In the genomic region with DNA sequence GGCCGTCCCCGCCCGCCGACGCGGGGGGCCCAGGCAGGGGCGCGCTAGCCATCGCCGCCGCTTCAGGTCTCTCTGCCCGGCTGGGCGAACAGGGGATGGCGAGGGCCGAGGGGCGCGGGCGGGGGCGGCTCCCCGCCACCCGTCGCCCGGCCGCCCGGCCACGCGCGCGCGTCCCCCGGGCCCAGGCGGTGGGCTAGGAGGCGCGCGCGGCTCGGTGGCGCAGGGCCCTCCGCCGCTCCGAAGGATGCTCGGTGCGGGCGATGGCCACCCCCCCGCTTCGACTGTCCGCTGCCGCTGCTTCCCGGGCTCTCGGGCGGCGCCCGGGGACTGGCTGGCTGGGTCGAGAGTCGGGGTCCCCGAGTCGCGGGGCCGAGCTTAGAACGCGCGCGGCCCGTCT, we compare ENCODE assay signal across 8 mouse cellular contexts. TPM values are rescaled to one million over a fixed set of nuclear protein-coding genes. Genes with fewer than 3 reads are reported as not detected.
DNase-seq lines count a peak whose midpoint lies in the region; ATAC-seq and TF ChIP-seq lines count a peak whose summit lies in the region.

Gene Irs2 (minus strand): TSS at position 80 of the 397 bp plus-strand sequence.

- no peak for DNase-seq in left cerebral cortex, adult 18-20 months (ENCODE audit: low spot score in 2 of 2)
- no peak for DNase-seq in left cerebral cortex, adult 9 months (ENCODE audit: low spot score in 2 of 2)
- no peak for DNase-seq in brain, embryonic 14.5 days (ENCODE audit: low read depth)
- no peak for DNase-seq in limb, embryonic 10.5 days (ENCODE audit: low spot score)
- DNase-seq in right cerebral cortex, postnatal 10 days (ENCODE audit: low spot score in 2 of 2), result no peak
- no peak for DNase-seq in lung, postnatal 10 days

- H3K27ac ChIP-seq in heart, embryonic 16.5 days (ENCODE audit: low read length), result peak within 1 kb of the TSS; percentile 99
- peak within 1 kb of the TSS; percentile 97 for H3K27ac ChIP-seq in limb, embryonic 10.5 days
- peak within 1 kb of the TSS; percentile 97 for H3K27ac ChIP-seq in stomach, embryonic 14.5 days (ENCODE audit: low read length)

- peak within 1 kb of the TSS; percentile 89 for H3K4me2 ChIP-seq in heart, embryonic 16.5 days (ENCODE audit: low read depth, low read length)
- peak within 1 kb of the TSS; percentile 92 for H3K4me2 ChIP-seq in stomach, embryonic 14.5 days (replicated peaks; ENCODE audit: low read depth, low read length)

- peaks cover 40% of the 10 kb centered on the region for H3K4me1 ChIP-seq in heart, embryonic 16.5 days (ENCODE audit: control insufficient read depth, insufficient read depth, low read length)
- peaks cover 66% of the 10 kb centered on the region for H3K4me1 ChIP-seq in limb, embryonic 10.5 days
- peaks cover 39% of the 10 kb centered on the region for H3K4me1 ChIP-seq in stomach, embryonic 14.5 days (ENCODE audit: control insufficient read depth, insufficient read depth, low read length)

- H3K9ac ChIP-seq in heart, embryonic 16.5 days (ENCODE audit: low read length), result peak within 1 kb of the TSS; percentile 96
- peak within 1 kb of the TSS; percentile 94 for H3K9ac ChIP-seq in stomach, embryonic 14.5 days (replicated peaks; ENCODE audit: low read depth, low read length)

- no peaks in the 10 kb centered on the region for H3K36me3 ChIP-seq in heart, embryonic 16.5 days (ENCODE audit: control insufficient read depth, insufficient read depth)
- peaks cover 28% of the 10 kb centered on the region for H3K36me3 ChIP-seq in limb, embryonic 10.5 days
- peaks cover 9% of the 10 kb centered on the region for H3K36me3 ChIP-seq in stomach, embryonic 14.5 days (ENCODE audit: control insufficient read depth, insufficient read depth, low read length)

- H3K9me3 ChIP-seq in heart, embryonic 16.5 days (replicated peaks; ENCODE audit: control insufficient read depth, low read length), result no peaks in the 10 kb centered on the region
- H3K9me3 ChIP-seq in limb, embryonic 10.5 days (replicated peaks), result no peaks in the 10 kb centered on the region
- H3K9me3 ChIP-seq in stomach, embryonic 14.5 days (ENCODE audit: control insufficient read depth, low read depth, low read length), result no peaks in the 10 kb centered on the region

- TF ChIP-seq CTCF in brain, embryonic 14.5 days (IDR thresholded peaks at IDR 0.05; ENCODE audit: borderline replicate concordance, extremely low read depth, insufficient read depth, insufficient read length), result no peak

- no peak for TF ChIP-seq POLR2A in brain, embryonic 14.5 days (IDR thresholded peaks at IDR 0.05; ENCODE audit: borderline replicate concordance, extremely low read depth, insufficient read depth, insufficient read length, poor library complexity, severe bottlenecking)

- H3K27me3 ChIP-seq in heart, embryonic 16.5 days (ENCODE audit: control insufficient read depth, insufficient read depth, low read length), result no peaks in the 10 kb centered on the region
- H3K27me3 ChIP-seq in limb, embryonic 10.5 days (ENCODE audit: low read depth, poor library complexity, severe bottlenecking), result peaks cover 18% of the 10 kb centered on the region
- H3K27me3 ChIP-seq in stomach, embryonic 14.5 days (ENCODE audit: control insufficient read depth, insufficient read depth, low read length), result no peaks in the 10 kb centered on the region

- ATAC-seq in heart, embryonic 16.5 days (replicated peaks; ENCODE audit: extremely low read depth, insufficient read depth, low FRiP score), result peak; percentile 2; the same call in 1 of the 2 replicates
- no peak for ATAC-seq in stomach, embryonic 14.5 days (ENCODE audit: insufficient number of reproducible peaks, insufficient read depth, low FRiP score, low read depth)

- H3K4me3 ChIP-seq in heart, embryonic 16.5 days (ENCODE audit: low read length), result peak within 1 kb of the TSS; percentile 80
- peak within 1 kb of the TSS; percentile 91 for H3K4me3 ChIP-seq in limb, embryonic 10.5 days
- H3K4me3 ChIP-seq in stomach, embryonic 14.5 days (ENCODE audit: low read depth, low read length), result peak within 1 kb of the TSS; percentile 71

- under 1% methylated on average over 50 of the region's 64 CpGs for WGBS in heart, embryonic 16.5 days
- WGBS in limb, embryonic 10.5 days, result 1% methylated on average over 62 of the region's 64 CpGs
- under 1% methylated on average over 45 of the region's 64 CpGs for WGBS in stomach, embryonic 14.5 days

RNA-seq across cellular contexts. Expression of gene Irs2, which starts in this region (rescaled TPM):
- 10 to 100 TPM; 64.4 to 93.4 TPM for total RNA-seq in left cerebral cortex, adult 18-20 months (2021)
- 9.7 and 17.6 TPM in 2 replicates for polyA plus RNA-seq in brain, embryonic 14.5 days (2012; rRNA removed)
- polyA plus RNA-seq in heart, embryonic 16.5 days (2015; fragmentation: Nextera tagmentation; extraction: Ambion mirVana), result 2.3 and 2.9 TPM in 2 replicates
- 5.8 and 9.7 TPM in 2 replicates for polyA plus RNA-seq in limb, embryonic 10.5 days (2016; fragmentation: Nextera tagmentation; extraction: Ambion mirVana)
- 4.6 and 5.0 TPM in 2 replicates for polyA plus RNA-seq in stomach, embryonic 14.5 days (2014; fragmentation: Nextera tagmentation; extraction: Ambion mirVana)
